Mouse (Mus musculus) lung, postnatal 25 days (tissue): Measurements from ENCODE around the gene Hsd17b12.

Source experiments
- DNase-seq: peaks from one replicate; pipeline ENCODE4 v3.0.0; 2022; ENCODE audit warnings: low spot score

The Hsd17b12 gene

DNA sequence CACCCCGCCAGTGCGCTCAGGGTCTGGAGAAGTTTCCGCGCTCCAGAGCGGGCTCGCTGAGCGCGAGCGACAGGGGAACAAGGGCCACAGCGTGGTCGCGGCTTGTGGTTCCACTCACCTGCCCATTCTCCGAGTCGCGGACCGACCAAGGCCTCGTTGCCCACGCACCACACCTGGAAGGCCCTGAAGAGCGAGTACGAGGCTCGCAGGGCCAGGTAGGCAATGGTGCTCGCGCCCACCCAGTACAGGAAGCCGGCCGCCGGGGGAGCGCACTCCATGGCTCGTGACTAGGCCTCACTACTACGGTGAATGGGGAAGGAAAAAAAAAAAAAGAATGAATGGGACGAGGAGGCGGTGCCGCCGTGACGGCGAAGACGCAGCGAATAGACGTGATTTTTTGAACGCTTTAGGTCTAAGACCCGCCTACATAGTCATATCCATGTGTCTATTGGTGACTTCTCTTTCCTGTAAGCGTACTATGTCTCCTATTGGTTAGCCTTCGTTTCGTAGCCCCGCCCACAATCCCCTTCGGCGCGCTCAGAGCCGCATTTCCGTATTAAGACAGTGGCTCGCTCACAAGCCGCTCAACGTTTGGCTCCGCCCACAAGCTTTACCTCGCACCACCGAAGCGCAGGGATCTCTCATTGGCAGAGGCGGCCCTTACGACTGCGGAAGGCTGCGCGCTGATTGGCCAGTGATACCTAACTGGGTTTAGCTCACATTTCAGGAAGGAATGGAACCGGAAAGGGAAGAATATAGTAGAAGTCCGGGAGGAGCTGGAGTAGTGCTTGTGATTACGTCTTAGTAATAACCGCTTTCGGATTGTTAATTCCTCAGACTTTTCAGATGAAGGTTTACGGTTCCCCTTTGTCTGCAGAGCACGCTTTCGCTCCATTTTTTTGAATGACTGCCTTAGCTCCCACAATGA, at the start of gene Hsd17b12:
Gene Hsd17b12, minus strand, starts transcription at position 373 of the 928 bp plus-strand sequence.
- DNase-seq, result peak; percentile 100

DNA sequence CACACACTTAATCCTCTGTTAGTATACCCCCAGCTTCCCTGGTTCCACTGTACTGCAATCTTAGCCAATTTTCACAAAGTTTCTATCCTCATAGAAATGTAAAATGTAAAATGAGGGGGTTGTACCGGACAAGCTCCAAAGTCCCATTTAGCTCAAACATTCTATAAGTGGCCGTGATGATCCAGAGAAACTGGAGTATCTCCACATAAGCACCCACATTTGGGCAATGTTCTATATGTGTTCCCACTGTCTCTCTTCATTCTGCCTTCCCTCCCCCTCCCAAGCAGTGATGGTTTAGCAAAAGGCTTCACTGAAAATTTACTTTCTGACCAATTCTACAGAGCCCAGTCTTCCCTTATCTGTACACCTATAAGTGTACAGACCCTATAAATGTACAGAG, 27.1 kb upstream of the Hsd17b12 start:
- no peak for DNase-seq

- DNase-seq, result no peak
Observed at GRCm38 (mm10) chr2:94184142-94184541, 26.4 kb upstream of the Hsd17b12 start.

DNA sequence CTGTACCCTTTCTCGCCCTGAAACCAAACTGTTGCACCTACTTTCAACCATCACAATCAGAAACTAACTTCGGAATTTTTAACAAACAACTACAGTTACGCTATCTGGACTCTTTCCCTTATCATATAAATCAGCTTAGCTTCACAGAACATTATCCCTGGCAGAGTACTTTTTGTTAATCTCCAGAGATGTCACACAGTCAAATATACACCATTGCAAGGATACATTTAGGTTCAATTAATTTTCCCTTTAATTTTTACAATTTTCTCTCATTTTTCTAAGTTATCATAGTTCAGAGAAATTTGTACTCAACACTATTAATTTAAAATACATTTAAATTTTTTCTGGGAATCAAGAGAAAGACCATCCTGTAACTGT, 21.3 kb upstream of the Hsd17b12 start:
- DNase-seq, result no peak

DNA sequence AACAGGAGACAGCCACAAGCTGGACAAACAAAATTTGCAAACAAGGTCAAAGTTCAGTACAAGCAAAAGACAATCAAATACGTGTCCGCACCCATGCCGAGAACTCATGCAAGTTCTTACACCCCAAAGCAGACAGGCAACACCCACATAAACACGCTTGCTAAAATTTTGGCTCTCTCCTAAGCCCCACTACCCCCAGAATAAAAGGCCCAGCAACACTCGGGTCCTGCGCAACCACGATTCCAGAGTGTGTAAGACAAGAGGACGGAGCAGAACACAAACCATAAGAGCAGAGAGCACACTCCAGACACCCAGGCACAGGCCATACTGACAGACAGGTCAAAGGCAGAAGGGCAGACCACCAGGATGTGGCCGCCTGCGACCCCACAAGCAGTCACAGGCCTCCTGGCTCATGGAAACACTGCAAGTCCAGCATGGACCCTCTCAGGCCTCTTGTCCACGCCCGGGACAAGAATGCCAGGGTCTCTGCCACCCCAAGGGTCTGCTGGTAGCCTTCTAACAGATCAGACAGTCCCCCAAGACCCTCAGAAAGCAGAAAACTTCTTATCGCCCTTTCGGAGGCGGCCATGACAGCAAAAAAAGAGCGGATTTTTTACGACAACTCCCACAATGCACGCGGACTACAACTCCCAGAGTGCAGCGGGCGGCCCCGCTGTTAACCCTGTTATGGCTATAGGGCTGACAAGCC, 20.7 kb upstream of the Hsd17b12 start:
- peak; percentile 87 for DNase-seq

- DNase-seq, result no peak
Observed at GRCm38 (mm10) chr2:94177294-94177693, 19.5 kb upstream of the Hsd17b12 start.

- DNase-seq, result no peak
Observed at GRCm38 (mm10) chr2:94176381-94176780, 18.6 kb upstream of the Hsd17b12 start.

- no peak for DNase-seq
Observed at GRCm38 (mm10) chr2:94173549-94173948, 15.8 kb upstream of the Hsd17b12 start.

DNA sequence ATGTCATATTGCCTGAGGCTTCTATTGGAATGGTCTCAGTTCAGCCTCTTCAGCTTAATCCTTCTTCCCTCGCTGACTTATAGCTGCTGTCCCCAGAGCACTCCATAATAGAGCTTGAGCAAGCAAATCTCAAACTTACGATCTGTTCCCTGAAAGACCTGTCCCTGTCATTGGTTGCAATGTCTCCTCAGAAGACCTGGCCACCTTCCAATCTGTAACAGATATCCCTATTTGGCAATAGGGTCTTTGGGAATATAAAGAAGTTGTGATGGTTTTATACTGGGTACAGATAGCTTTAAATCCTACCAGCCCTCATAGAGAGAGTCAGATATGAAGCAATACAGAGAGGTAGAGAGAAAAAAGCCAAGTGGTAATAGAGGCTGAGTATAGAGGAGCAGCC, 5.4 kb upstream of the Hsd17b12 start:
- DNase-seq, result no peak

- no peak for DNase-seq
Observed at GRCm38 (mm10) chr2:94162141-94162540, 4.4 kb upstream of the Hsd17b12 start.

GRCm38 (mm10) chr2:94158520-94158884, 738 bp upstream of the Hsd17b12 start:
- no peak for DNase-seq

DNA sequence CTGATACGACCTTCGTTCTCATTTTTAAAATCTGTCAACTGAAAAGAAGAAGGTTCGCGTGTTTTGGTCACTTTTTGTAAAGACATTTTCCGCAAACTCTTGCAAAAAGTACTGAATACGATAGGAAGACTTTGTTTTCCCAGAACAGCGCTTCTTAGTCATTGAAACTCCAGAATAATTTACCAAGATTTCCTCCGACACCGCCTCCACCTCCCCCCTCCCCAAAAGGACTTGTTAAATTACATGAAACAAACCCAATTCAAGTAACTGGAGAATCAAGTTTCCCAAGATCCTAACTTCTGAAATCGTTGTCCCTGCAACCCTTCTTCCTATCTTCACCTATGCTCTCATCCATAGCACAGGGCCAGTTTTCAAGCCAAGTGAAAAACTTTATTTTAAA, 713 bp downstream of the Hsd17b12 start:
- no peak for DNase-seq

GRCm38 (mm10) chr2:94145146-94145542, 12.6 kb downstream of the Hsd17b12 start:
- no peak for DNase-seq

GRCm38 (mm10) chr2:94144520-94145145, 13.1 kb downstream of the Hsd17b12 start:
- no peak for DNase-seq

- DNase-seq, result no peak
Observed at GRCm38 (mm10) chr2:94141293-94141692, 16.5 kb downstream of the Hsd17b12 start.

- no peak for DNase-seq
Observed at GRCm38 (mm10) chr2:94138469-94139390, 19.0 kb downstream of the Hsd17b12 start.

- DNase-seq, result no peak
Observed at GRCm38 (mm10) chr2:94136837-94137236, 20.9 kb downstream of the Hsd17b12 start.

GRCm38 (mm10) chr2:94128496-94128895, 29.3 kb downstream of the Hsd17b12 start:
- DNase-seq, result no peak

DNA sequence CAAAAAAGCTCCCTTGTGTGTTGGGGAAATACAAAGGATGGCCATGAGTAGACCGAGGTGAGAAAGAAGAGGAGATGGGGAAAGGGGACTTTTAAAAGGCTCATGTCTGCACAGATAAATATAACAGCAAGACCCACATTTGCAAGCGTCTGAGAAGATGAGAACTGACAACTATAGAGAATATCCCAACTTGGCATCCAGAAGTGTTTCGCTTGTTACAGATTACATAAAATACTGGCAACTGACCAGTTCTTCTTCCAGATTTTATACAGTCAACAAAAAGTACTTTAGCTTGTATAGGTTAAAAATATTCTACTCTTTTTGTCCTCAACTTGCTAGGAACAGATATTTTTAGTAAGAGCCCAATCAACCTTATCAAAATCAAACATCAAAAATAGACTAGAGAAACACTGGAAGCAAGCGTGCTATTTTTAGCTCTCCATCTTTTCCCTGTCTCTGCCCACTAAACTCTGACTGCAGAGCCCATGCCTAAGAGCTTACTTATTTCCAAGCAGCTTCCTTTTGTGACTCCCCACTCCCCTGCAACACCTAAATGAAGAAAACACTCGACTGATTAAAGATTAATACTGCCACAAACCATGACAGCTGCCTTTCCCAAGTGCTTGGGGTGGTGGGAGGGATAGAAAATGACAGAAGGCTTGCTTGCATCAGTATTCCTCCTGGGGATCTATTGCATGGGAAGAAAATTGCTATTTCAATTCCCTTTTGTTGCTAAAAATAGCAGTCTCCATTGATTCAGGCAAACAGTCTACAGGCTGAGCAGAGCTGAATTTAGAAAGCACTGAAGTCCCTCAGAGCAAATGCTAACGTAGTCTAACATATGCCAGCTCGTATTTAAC, 35.4 kb downstream of the Hsd17b12 start:
- DNase-seq, result no peak

DNA sequence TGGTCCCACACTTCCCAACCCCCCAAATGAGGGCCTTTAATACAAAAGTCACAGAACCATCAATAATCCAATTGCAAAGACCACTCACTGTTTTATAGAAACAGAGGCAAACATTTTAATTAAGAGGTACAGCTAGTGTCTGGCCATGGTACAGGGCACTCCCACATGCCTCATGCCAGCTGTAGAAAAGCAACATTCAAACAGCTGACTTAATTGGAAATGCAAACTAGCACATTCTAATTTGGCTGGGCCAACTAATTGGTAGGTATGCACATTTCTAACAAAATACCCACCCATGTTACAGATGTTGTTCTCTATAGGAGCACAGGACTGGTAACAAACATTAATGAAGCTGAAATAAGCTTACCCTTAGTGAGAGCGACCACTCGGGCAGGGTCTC, 54.0 kb downstream of the Hsd17b12 start:
- DNase-seq, result no peak

DNA sequence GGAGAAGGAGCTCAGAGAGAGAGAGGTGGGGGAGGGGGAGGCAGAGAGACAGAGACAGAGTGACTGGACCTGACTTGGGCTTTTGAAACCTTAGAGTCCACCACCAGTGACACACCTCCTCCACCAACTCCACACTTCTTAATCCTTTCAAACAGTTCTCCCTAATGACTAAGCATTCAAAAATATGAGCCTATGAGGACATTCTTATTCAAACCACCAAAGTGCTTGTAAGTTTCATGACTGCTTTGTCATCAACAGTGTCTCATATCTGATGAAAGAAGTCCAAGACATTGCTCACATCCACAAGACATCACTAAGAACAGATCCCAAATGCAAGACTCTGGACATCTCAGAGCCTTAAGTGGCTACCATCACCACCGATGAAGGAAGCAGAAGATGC, 67.9 kb downstream of the Hsd17b12 start:
- DNase-seq, result no peak
